Mouse (Mus musculus) kidney, postnatal 10 days (tissue): ENCODE measurements around the gene Cd81.

Source experiments
- DNase-seq: peaks from one replicate; pipeline ENCODE4 v3.0.0; 2021; ENCODE audit warnings: mixed read lengths

The Cd81 gene

DNA sequence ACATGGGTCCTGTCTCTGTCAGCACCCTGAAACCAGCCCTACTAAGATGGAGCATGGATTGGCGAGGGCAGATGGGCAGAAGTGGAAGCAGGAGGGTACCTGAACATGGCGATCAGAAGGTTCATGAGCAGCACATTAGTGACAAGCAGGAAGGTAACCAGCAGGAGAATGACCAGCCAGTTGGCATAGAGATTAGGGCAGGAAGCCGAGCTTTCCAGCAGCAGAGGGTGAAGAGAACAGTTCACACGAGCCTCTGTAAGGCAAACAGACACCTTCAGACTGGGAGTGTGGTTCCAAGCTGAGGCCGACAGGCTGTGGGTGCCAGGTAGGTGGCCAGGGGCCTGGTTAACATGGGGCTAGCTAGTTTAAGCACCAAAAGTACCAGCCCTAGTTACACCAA, 22.9 kb downstream of the Cd81 start:
- no peak for DNase-seq

GRCm38 (mm10) chr7:143077351-143077750, 24.8 kb downstream of the Cd81 start:
- DNase-seq, result no peak

GRCm38 (mm10) chr7:143082024-143082423, 29.5 kb downstream of the Cd81 start:
- DNase-seq, result no peak

- no peak for DNase-seq
Observed at GRCm38 (mm10) chr7:143083708-143084107, 31.2 kb downstream of the Cd81 start.

GRCm38 (mm10) chr7:143086366-143086765, 33.8 kb downstream of the Cd81 start:
- DNase-seq, result peak; percentile 87

DNA sequence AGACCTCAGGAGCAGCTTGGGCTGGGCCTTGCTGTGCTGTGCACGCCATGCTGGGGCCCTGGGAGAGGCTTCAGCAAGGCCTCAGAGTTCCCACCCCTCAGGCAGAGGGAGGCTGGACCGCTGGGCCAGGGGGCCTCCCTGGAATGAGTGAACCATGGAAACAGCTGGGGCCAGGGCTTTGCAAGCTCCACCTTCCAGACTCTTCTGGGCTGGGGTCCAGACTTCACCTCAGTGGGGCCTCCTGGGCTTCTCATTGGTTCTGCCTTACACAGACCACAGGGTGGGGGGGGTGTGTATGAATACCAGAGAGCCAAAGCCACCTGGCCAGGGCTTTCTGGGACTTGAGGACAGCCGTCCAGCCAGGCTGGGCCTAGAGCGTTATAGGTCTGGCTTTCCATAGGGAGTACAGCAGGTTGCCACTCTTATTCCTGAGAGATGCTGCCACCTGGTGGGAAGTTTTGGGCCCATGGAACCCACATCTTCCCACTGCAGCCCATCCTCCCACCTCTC, 34.6 kb downstream of the Cd81 start:
- peak; percentile 84 for DNase-seq

DNA sequence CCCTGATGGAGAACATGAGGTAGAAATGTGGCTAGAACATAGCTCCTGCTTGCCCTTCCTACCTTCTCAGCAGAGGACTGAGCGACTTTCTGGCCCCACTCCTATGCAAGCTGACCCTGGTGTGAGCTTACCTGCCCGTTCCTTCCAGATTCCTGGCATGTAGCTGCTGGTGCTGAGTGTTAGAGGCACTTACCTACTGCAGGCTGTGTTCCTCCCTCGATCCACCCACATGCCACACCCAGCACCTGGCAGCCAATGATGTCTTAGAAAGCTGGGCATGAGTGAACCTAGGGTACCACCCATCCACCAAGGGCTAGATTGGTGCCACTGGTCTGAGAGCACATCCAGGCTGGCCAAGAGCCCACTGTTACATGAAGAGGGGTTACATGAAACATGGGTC, 41.3 kb downstream of the Cd81 start:
- DNase-seq, result no peak

GRCm38 (mm10) chr7:143094592-143095553, 42.3 kb downstream of the Cd81 start, which contains the start of gene Trpm5:
TSS of gene Trpm5 (minus strand) at chr7:143094642.
- peak; percentile 80 for DNase-seq

- no peak for DNase-seq
Observed at GRCm38 (mm10) chr7:143095554-143095907, 43.0 kb downstream of the Cd81 start.

DNA sequence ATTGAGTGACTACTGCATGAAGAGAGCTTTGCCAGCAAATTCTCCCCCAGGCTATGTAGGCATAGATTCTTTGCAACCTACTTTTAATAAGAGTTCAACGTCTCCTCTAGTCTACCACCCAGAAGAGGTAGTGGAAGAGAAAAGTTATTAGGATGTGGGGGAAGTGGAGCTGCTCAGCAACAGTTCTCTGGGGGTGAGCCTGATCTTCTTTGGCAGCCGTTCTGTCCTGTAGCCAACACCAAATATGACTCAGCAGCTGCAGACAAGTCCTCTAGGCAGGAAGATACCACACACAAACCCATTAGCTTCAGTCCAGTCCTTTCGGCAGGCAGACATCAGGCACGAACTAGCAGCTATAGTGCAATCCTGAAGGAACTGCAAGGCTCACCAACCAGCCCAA, 48.2 kb downstream of the Cd81 start:
- no peak for DNase-seq

- DNase-seq, result no peak
Observed at GRCm38 (mm10) chr7:143105258-143105897, 52.8 kb downstream of the Cd81 start.

DNA sequence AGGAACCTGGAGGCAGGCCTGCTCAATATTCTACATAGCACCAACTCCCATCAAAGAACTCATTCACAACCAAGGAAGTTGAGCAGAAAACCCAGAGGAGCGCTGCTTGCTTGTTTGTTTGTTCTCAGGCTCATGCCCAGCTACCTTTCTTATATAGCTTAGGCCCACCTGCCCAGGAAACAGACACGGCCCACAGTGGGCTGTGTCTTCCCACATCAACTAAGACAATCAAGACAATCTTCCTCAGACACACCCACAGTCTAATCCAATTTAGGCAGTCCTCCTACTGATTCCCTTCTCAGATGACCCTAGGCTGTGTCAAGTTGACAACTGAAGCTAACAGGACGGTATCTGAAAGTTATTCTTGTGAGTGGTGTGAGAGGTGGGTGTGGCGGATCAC, 53.5 kb downstream of the Cd81 start, which contains the start of gene Kcnq1:
Gene Kcnq1, plus strand, starts transcription at position 301 of the 400 bp plus-strand sequence.
- DNase-seq, result no peak

- peak; percentile 82 for DNase-seq
Observed at GRCm38 (mm10) chr7:143106672-143107465, 54.3 kb downstream of the Cd81 start.

DNA sequence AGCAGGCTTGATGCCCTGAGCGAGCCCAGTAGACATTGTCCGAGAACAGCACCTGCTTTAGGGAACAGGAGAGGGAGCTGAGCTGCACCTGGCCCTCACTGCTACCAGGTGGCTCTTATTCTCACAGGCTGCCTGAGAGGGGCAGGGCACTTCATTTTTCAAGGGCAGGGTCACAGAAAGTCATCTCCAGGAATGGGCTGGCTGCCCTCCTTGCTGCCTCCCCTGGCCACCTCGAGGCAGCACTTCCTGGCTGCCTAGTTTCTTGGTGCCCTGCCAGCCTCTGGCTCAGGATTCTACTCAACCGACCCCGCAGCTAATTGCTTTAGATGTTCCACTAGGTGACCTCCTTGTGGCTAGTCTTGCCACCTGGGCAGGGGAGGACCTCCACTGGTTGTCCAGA, 55.7 kb downstream of the Cd81 start:
- peak; percentile 74 for DNase-seq

GRCm38 (mm10) chr7:143108996-143109660, 56.6 kb downstream of the Cd81 start:
- DNase-seq, result no peak

GRCm38 (mm10) chr7:143109696-143110095, 57.2 kb downstream of the Cd81 start:
- no peak for DNase-seq

DNA sequence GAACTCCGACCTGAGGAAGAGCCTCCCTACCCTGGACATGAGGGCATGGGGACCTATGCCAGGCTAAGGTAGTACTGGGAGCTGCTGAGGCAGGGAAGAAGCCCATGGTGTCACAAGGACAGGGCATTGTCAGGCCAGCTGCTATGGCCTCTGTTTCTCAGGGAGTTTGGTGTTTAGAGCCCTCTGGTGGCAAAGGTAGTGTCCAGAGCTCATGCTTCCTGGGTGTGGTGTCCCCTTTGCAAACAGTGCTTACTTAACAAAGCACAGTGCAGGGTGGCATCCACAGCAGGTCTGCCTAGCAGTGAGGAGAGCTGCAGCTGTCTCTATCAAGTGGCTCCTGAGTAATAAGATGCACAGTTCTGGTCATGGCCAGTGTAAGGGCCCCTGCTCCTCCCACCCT, 58.3 kb downstream of the Cd81 start:
- DNase-seq, result no peak

DNA sequence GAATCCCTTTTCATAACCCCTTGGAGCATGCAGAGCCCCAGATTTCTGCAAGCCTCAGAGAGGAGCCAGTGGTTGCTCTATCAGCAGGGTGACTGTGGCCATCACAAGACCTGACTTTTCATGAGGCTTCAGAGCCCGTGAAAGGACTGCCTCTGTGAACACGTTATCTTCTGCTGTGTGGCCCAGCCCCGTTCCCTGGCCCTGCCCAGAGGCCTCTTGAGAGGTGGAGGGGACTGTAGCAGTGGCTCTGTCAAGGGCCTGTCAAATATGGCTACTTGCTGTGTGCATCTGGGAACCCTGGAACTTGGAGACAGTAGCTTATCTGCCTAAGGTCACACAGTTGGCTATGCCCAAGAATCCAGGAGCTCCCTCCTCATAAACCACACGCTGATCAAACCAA, 59.2 kb downstream of the Cd81 start:
- no peak for DNase-seq

DNA sequence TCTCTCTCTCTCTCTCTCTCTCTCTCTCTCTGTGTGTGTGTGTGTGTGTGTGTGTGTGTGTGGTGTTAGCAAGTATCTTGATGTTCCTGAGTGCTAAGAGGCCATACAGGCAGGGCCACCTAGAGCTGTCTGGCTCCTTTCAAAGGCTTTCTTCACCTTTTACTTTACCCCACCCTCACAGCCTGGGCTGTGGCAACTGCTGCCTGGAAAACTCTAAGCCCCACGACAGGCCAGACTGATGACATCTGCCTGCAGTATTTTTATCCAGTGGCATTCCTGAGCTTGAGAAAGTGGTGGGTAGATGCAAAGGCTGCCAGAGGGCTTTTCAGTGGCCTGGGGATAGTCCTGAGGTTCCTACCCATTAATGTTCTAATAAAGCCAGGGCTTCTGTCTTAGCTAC, 59.9 kb downstream of the Cd81 start:
- no peak for DNase-seq

DNA sequence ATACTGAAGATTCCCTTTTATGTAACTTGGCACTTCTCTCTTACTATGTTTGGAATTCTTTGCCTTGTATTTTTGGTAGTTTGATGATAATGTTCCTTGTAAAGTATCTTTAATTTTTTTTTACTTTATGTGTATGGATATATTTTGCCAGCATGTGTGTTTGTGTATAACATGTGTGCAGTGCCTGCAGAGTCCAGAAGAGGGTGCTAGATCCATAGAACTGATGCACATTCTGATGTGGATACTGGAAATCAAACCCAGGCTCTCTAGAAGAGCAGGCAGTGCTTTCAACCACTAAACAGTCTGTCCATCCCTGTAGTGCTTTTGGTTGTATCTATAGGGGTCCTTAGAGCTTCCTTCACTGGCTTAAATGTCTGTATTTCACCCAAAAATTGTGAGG, 62.2 kb downstream of the Cd81 start:
- no peak for DNase-seq

- DNase-seq, result no peak
Observed at GRCm38 (mm10) chr7:143116521-143116920, 64.0 kb downstream of the Cd81 start.
